Mouse (Mus musculus): Measurements from ENCODE around the gene Nid2. TPM values are rescaled to one million over a fixed set of nuclear protein-coding genes. Genes with fewer than 3 reads are reported as not detected.

Gene Nid2
- total and polyA plus RNA-seq, 3 experiments, result not detected

- no peaks in the 10 kb centered on the region for H3K9me3 ChIP-seq (replicated peaks; ENCODE audit: insufficient read depth, low read length)
- TF ChIP-seq HCFC1 (IDR thresholded peaks at IDR 0.05; ENCODE audit: low read depth, low read length), result no peak
- no peak for TF ChIP-seq UBTF (IDR thresholded peaks at IDR 0.05; ENCODE audit: borderline replicate concordance, insufficient read depth, low read depth, low read length)
- TF ChIP-seq E2F4 (IDR thresholded peaks at IDR 0.05; ENCODE audit: borderline replicate concordance, low read depth, low read length), result no peak
- no peak for TF ChIP-seq NRF1 (IDR thresholded peaks at IDR 0.05; ENCODE audit: insufficient read depth, low read depth, low read length, poor library complexity, severe bottlenecking)
- TF ChIP-seq CTCF (IDR thresholded peaks at IDR 0.05 in 2 of 3, conservative IDR thresholded peaks at IDR 0.05 in 1 of 3; ENCODE audit: control insufficient read depth in 1 of 3, insufficient read depth in 1 of 3, low read depth in 2 of 3, low read length in 3 of 3, poor library complexity in 1 of 3, severe bottlenecking in 1 of 3), result no peak
- TF ChIP-seq ZC3H11A (IDR thresholded peaks at IDR 0.05; ENCODE audit: low read depth, low read length), result no peak
- TF ChIP-seq MAZ (IDR thresholded peaks at IDR 0.05; ENCODE audit: low read depth, low read length), result no peak
- TF ChIP-seq NELFE (IDR thresholded peaks at IDR 0.05; ENCODE audit: low read depth, low read length), result no peak
- no peak for TF ChIP-seq ZMIZ1 (IDR thresholded peaks at IDR 0.05; ENCODE audit: low read depth, low read length)
- TF ChIP-seq SMC3 (IDR thresholded peaks at IDR 0.05; ENCODE audit: low read depth, low read length), result no peak
- no peak for TF ChIP-seq CHD1 (IDR thresholded peaks at IDR 0.05; ENCODE audit: low read depth, low read length)
- no peak for TF ChIP-seq RAD21 (IDR thresholded peaks at IDR 0.05; ENCODE audit: low read depth, low read length)
- no peak for TF ChIP-seq MXI1 (IDR thresholded peaks at IDR 0.05; ENCODE audit: low read depth, low read length)
- TF ChIP-seq KAT2A (conservative IDR thresholded peaks at IDR 0.05; ENCODE audit: low read depth, low read length), result no peak
These were observed 34.9 kb downstream of the Nid2 start for GRCm38 (mm10) chr14:19785797-19786588.

GRCm38 (mm10) chr14:19788443-19788842, 37.4 kb downstream of the Nid2 start:
- no peak overlapping the region for H3K9ac ChIP-seq (ENCODE audit: control insufficient read depth, low read depth, low read length, poor library complexity, severe bottlenecking)
- H3K79me2 ChIP-seq (ENCODE audit: control insufficient read depth, insufficient read depth, low read length, poor library complexity), result no peaks in the 10 kb centered on the region
- no peaks in the 10 kb centered on the region for H3K9me3 ChIP-seq (replicated peaks; ENCODE audit: insufficient read depth, low read length)
- no peak overlapping the region for H3K27ac ChIP-seq (ENCODE audit: control insufficient read depth, low read depth, low read length)
- H3K36me3 ChIP-seq (ENCODE audit: control insufficient read depth in 1 of 2, insufficient read depth in 2 of 2, low read length in 2 of 2), result no peaks in the 10 kb centered on the region
- DNase-seq (ENCODE audit: low read depth, low spot score), result no peak
- TF ChIP-seq UBTF (IDR thresholded peaks at IDR 0.05; ENCODE audit: borderline replicate concordance, insufficient read depth, low read depth, low read length) (no peak), MYC (IDR thresholded peaks at IDR 0.05; ENCODE audit: low read depth, low read length) (no peak), MYB (IDR thresholded peaks at IDR 0.05; ENCODE audit: low read depth, low read length) (no peak), GATA1 (IDR thresholded peaks at IDR 0.05; ENCODE audit: low read depth, low read length) (no peak), USF1 (IDR thresholded peaks at IDR 0.05; ENCODE audit: low read depth, low read length) (no peak), KAT2A (conservative IDR thresholded peaks at IDR 0.05; ENCODE audit: low read depth, low read length) (no peak), POLR2AphosphoS2 (IDR thresholded peaks at IDR 0.05; ENCODE audit: low read length) (no peak), RCOR1 (IDR thresholded peaks at IDR 0.05; ENCODE audit: low read depth, low read length) (no peak), POLR2AphosphoS5 (IDR thresholded peaks at IDR 0.05; ENCODE audit: borderline replicate concordance, low read depth, low read length) (no peak), BHLHE40 (IDR thresholded peaks at IDR 0.05; ENCODE audit: borderline replicate concordance, low read depth, low read length) (no peak), ZKSCAN1 (IDR thresholded peaks at IDR 0.05; ENCODE audit: low read depth, low read length) (no peak), GABPA (IDR thresholded peaks at IDR 0.05; ENCODE audit: low read depth, low read length) (no peak), ZMIZ1 (IDR thresholded peaks at IDR 0.05; ENCODE audit: low read depth, low read length) (no peak)
- H3K4me3 ChIP-seq (ENCODE audit: control insufficient read depth in 1 of 2, insufficient read depth in 1 of 2, low read depth in 2 of 2, low read length in 2 of 2), result no peak overlapping the region
- H3K27me3 ChIP-seq (ENCODE audit: control insufficient read depth in 1 of 2, insufficient read depth in 2 of 2, low read length in 2 of 2), result peaks cover 0 to 2% of the 10 kb centered on the region in 2 experiments; a peak in 2 of 4 replicates
- H3K4me1 ChIP-seq (ENCODE audit: control insufficient read depth in 1 of 2, insufficient read depth in 2 of 2, low read length in 2 of 2), result no peaks in the 10 kb centered on the region

More at GRCm38 (mm10) chr14:19785797-19786588, 34.9 kb downstream of the Nid2 start:
- DNase-seq (ENCODE audit: low read depth, low spot score), result no peak
- Histone ChIP-seq H3K27ac (ENCODE audit: control insufficient read depth, low read depth, low read length) (no peak overlapping the region), H3K27me3 (ENCODE audit: control insufficient read depth in 1 of 2, insufficient read depth in 2 of 2, low read length in 2 of 2) (no peaks in the 10 kb centered on the region), H3K9ac (ENCODE audit: control insufficient read depth, low read depth, low read length, poor library complexity, severe bottlenecking) (no peak overlapping the region), H3K79me2 (ENCODE audit: control insufficient read depth, insufficient read depth, low read length, poor library complexity) (no peaks in the 10 kb centered on the region), H3K4me1 (ENCODE audit: control insufficient read depth in 1 of 2, insufficient read depth in 2 of 2, low read length in 2 of 2) (no peaks in the 10 kb centered on the region), H3K36me3 (ENCODE audit: control insufficient read depth in 1 of 2, insufficient read depth in 2 of 2, low read length in 2 of 2) (no peaks in the 10 kb centered on the region), H3K4me3 (ENCODE audit: control insufficient read depth in 1 of 2, insufficient read depth in 1 of 2, low read depth in 2 of 2, low read length in 2 of 2) (no peak overlapping the region)

Measured in MEL (cell line).